Mouse (Mus musculus) kidney, adult 2 months (tissue): ENCODE data around the gene Srsf7.

ENCODE experiments used
- CTCF ChIP-seq: fragments of 200-500 bp; conservative IDR thresholded peaks from 2 replicates; pipeline ENCODE4 v1.5.1; 2011; ENCODE audit warnings: low read depth, mild to moderate bottlenecking, control low read depth, low read length, moderate library complexity, mixed read lengths; ENCODE audit not compliant: insufficient read depth, insufficient read length
- POLR2A ChIP-seq: fragments of 200-500 bp; IDR thresholded peaks from one replicate; pipeline ENCODE4 v1.6.1; 2011; ENCODE audit warnings: low read depth, low read length, control low read depth

DNA sequence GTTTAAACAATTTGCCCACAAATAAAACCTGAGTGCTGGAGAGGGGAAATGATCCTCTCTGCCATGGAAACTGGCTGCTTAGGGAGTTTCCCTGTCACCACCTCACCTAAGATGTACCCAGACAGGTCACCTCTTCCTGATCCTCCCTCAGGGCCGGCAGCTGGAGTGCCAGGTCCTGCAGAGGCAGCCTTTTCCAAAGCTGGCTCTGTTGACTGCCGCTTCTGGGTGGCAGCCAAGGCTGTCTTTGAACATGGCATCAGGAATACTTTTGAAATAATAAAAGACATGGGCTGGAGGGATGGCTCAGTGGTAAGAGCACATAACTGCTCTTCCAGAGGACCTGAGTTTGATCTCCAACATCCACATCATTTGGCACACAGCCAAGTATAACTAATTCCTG lies 22.3 kb upstream of the Srsf7 start:
- TF ChIP-seq CTCF = no peak
- TF ChIP-seq POLR2A = no peak
